Mouse (Mus musculus): Measurements from ENCODE around the gene Wbp4.

DNA sequence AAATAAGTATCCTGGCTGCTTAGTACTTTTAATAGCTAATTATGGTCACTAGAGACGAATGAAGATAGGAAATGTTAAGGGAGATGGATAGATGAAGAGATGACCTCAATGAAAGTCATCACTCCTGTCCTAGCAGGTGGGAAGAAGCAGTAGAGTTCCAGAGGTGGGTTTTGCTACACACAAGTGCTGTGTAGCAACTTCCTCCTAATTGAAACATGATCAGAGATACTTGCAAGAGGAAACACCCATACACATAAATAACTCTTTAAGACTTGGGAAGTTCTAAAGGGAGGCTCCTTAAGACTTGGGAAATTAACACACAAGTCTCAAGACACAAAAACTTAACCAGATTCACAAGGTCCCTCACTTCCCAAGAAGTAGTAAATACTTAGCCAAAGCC is 47.3 kb downstream of the Wbp4 start:
- TF ChIP-seq CTCF (IDR thresholded peaks at IDR 0.05; ENCODE audit: low read depth) (no peak), EP300 (optimal IDR thresholded peaks at IDR 0.05) (no peak)
